Mouse (Mus musculus) CH12.LX (cell line): ENCODE measurements around the gene Wdr37. TPM values are rescaled to one million over a fixed set of nuclear protein-coding genes. Genes with fewer than 3 reads are reported as not detected.

Experiments
- DNase-seq: peaks from one replicate; pipeline ENCODE4 v3.0.0-alpha.2; 2013; ENCODE audit errors: extremely low read depth
- H3K27ac ChIP-seq: 2 replicates; pipeline ENCODE4 v1.5.1; 2012; ENCODE audit warnings: low read depth, mild to moderate bottlenecking, control low read depth, moderate library complexity; ENCODE audit not compliant: insufficient read depth
- H3K27me3 ChIP-seq: replicated peaks from 2 replicates; pipeline ENCODE3; 2012; ENCODE audit warnings: inconsistent platforms
- H3K36me3 ChIP-seq, 2 experiments: replicated peaks in 1 of 2; 2 replicates each; pipeline versions ENCODE3 to v1.6.1; 2012; ENCODE audit warnings: inconsistent platforms in 1 of 2, low read length in 1 of 2, mild to moderate bottlenecking in 1 of 2, mixed read lengths in 1 of 2, moderate library complexity in 1 of 2; ENCODE audit not compliant: control insufficient read depth in 1 of 2, insufficient read depth in 1 of 2
- H3K4me1 ChIP-seq, 2 experiments: 2 replicates each; pipeline ENCODE4 v1.6.1; 2012; ENCODE audit warnings: inconsistent platforms in 1 of 2, moderate library complexity in 1 of 2; ENCODE audit not compliant: insufficient read depth in 2 of 2, control insufficient read depth in 1 of 2
- H3K4me2 ChIP-seq: 2 replicates; pipeline ENCODE4 v1.6.1; 2012; ENCODE audit warnings: low read depth, mild to moderate bottlenecking, control low read depth; ENCODE audit not compliant: poor library complexity, insufficient read depth, severe bottlenecking
- H3K4me3 ChIP-seq, 3 experiments: fragments of 150-350 bp in 1 of 3; sonication (generic) in 1 of 3; replicated peaks in 1 of 3; 2 replicates each; pipeline versions ENCODE3 to v1.5.1; 2011 to 2012; ENCODE audit warnings: low read depth in 2 of 3, low read length in 2 of 3, mild to moderate bottlenecking in 2 of 3, moderate library complexity in 2 of 3, control low read depth in 1 of 3, improper control_type of control experiment in 1 of 3, inconsistent platforms in 1 of 3, mixed read lengths in 1 of 3; ENCODE audit not compliant: poor library complexity in 1 of 3
- H3K79me2 ChIP-seq: replicated peaks from 2 replicates; pipeline ENCODE4 v1.6.1; 2012; ENCODE audit warnings: mild to moderate bottlenecking, moderate library complexity; ENCODE audit not compliant: control insufficient read depth, poor library complexity, insufficient read depth, severe bottlenecking; ENCODE audit errors: extremely low read depth
- H3K9ac ChIP-seq: 2 replicates; pipeline ENCODE4 v1.6.1; 2012; ENCODE audit warnings: low read depth, mild to moderate bottlenecking, control low read depth, moderate library complexity; ENCODE audit not compliant: insufficient read depth
- H3K9me3 ChIP-seq: replicated peaks from 2 replicates; pipeline ENCODE3; 2012; ENCODE audit warnings: low read length, inconsistent platforms, mixed read lengths
- BHLHE40 ChIP-seq: IDR thresholded peaks from 2 replicates; pipeline ENCODE4 v1.6.1; 2011; ENCODE audit warnings: mild to moderate bottlenecking, low read depth, low read length, improper control_type of control experiment
- CHD1 ChIP-seq: IDR thresholded peaks from 2 replicates; pipeline ENCODE4 v1.6.1; 2012; ENCODE audit warnings: low read depth, low read length, improper control_type of control experiment, inconsistent platforms
- CTCF ChIP-seq, 2 experiments: IDR thresholded peaks in 1 of 2; conservative IDR thresholded peaks in 1 of 2; 2 replicates each; pipeline ENCODE4 v1.5.1; 2011 to 2012; ENCODE audit warnings: low read depth in 2 of 2, low read length in 2 of 2, improper control_type of control experiment in 1 of 2, inconsistent platforms in 1 of 2, mild to moderate bottlenecking in 1 of 2, moderate library complexity in 1 of 2
- ELF1 ChIP-seq: IDR thresholded peaks from 2 replicates; pipeline ENCODE4 v1.6.1; 2014; ENCODE audit warnings: low read depth, mild to moderate bottlenecking, inconsistent platforms, low read length, improper control_type of control experiment
- IRF4 ChIP-seq: IDR thresholded peaks from 2 replicates; pipeline ENCODE4 v1.6.1; 2014; ENCODE audit warnings: low read depth, mild to moderate bottlenecking, inconsistent platforms, low read length, improper control_type of control experiment
- JUN ChIP-seq: IDR thresholded peaks from 2 replicates; pipeline ENCODE4 v1.6.1; 2011; ENCODE audit warnings: low read depth, mild to moderate bottlenecking, low read length, improper control_type of control experiment, moderate library complexity; ENCODE audit not compliant: insufficient read depth
- JUND ChIP-seq: conservative IDR thresholded peaks from 2 replicates; pipeline ENCODE4 v1.6.1; 2011; ENCODE audit warnings: low read depth, low read length, improper control_type of control experiment
- KAT2A ChIP-seq: IDR thresholded peaks from 2 replicates; pipeline ENCODE4 v1.6.1; 2012; ENCODE audit warnings: low read length, improper control_type of control experiment, inconsistent platforms; ENCODE audit not compliant: insufficient replicate concordance
- MAFK ChIP-seq: IDR thresholded peaks from 2 replicates; pipeline ENCODE4 v1.6.1; 2011; ENCODE audit warnings: low read length, improper control_type of control experiment; ENCODE audit not compliant: insufficient replicate concordance
- MAX ChIP-seq: IDR thresholded peaks from 2 replicates; pipeline ENCODE4 v1.6.1; 2011; ENCODE audit warnings: low read length, improper control_type of control experiment
- MAZ ChIP-seq: IDR thresholded peaks from 2 replicates; pipeline ENCODE4 v1.6.1; 2012; ENCODE audit warnings: low read depth, mild to moderate bottlenecking, inconsistent platforms, low read length, improper control_type of control experiment, moderate library complexity
- MYC ChIP-seq: IDR thresholded peaks from 2 replicates; pipeline ENCODE4 v1.6.1; 2011; ENCODE audit warnings: low read depth, mild to moderate bottlenecking, improper control_type of control experiment, low read length
- PAX5 ChIP-seq: IDR thresholded peaks from 2 replicates; pipeline ENCODE4 v1.6.1; 2012; ENCODE audit warnings: low read length, inconsistent platforms, mixed read lengths
- POLR2A ChIP-seq: IDR thresholded peaks from 2 replicates; pipeline ENCODE4 v1.6.1; 2011; ENCODE audit warnings: low read depth, mild to moderate bottlenecking, improper control_type of control experiment, low read length
- SIN3A ChIP-seq: IDR thresholded peaks from 2 replicates; pipeline ENCODE4 v1.6.1; 2012; ENCODE audit warnings: low read length, improper control_type of control experiment, inconsistent platforms
- TBP ChIP-seq: conservative IDR thresholded peaks from 2 replicates; pipeline ENCODE4 v1.6.1; 2011; ENCODE audit warnings: low read depth, low read length, improper control_type of control experiment
- UBTF ChIP-seq: IDR thresholded peaks from 2 replicates; pipeline ENCODE4 v1.6.1; 2012; ENCODE audit warnings: low read depth, mild to moderate bottlenecking, inconsistent platforms, low read length, improper control_type of control experiment, moderate library complexity
- USF1 ChIP-seq: IDR thresholded peaks from 2 replicates; pipeline ENCODE4 v1.6.1; 2014; ENCODE audit warnings: low read depth, mild to moderate bottlenecking, inconsistent platforms, low read length, improper control_type of control experiment
- USF2 ChIP-seq: conservative IDR thresholded peaks from 2 replicates; pipeline ENCODE4 v1.6.1; 2011; ENCODE audit warnings: low read depth, low read length, improper control_type of control experiment
- ZC3H11A ChIP-seq: IDR thresholded peaks from 2 replicates; pipeline ENCODE4 v1.6.1; 2012; ENCODE audit warnings: low read depth, mild to moderate bottlenecking, inconsistent platforms, low read length, improper control_type of control experiment
- ZKSCAN1 ChIP-seq: IDR thresholded peaks from 2 replicates; pipeline ENCODE4 v1.6.1; 2012; ENCODE audit warnings: low read depth, inconsistent platforms, low read length, improper control_type of control experiment, borderline replicate concordance
- ZMIZ1 ChIP-seq: IDR thresholded peaks from 2 replicates; pipeline ENCODE4 v1.6.1; 2012; ENCODE audit warnings: low read depth, mild to moderate bottlenecking, inconsistent platforms, low read length, improper control_type of control experiment
- dilution Hi-C: fragments of 300-500 bp; cut with MboI; formaldehyde crosslinking; loops from 2 replicates; pipeline ENCODE4 v1.14.3; 2020; ENCODE audit warnings: low sequenced_read_pairs; ENCODE audit not compliant: extremely low pct_unique_long_range_greater_than_20kb, extremely low pct_ligation_motif_present
- in situ Hi-C: fragments of 300-500 bp; cut with MboI; formaldehyde crosslinking; loops from 3 replicates; pipeline ENCODE4 v1.14.3; 2019; ENCODE audit warnings: low sequenced_read_pairs, low pct_ligation_motif_present, low pct_unique_long_range_greater_than_20kb, mixed read lengths
- polyA plus RNA-seq: library from polyadenylated mRNA; unstranded; fragments of >175 nt; gene quantifications from 2 replicates; pipeline ENCODE4 v1.2.1, GENCODE M21; 2012; ENCODE audit warnings: low read depth; ENCODE audit not compliant: insufficient read length
- total RNA-seq, 2 experiments: library from RNA; depleted of rRNA; stranded (reverse); fragments of 300-350 nt in 1 of 2; fragments of >200 nt in 1 of 2; gene quantifications; 2 replicates each; pipeline ENCODE4 v1.2.3; 2012 to 2014

Gene Wdr37
- total and polyA plus RNA-seq, 3 experiments = 11.8 to 24.2 (median 13.4) TPM

DNA sequence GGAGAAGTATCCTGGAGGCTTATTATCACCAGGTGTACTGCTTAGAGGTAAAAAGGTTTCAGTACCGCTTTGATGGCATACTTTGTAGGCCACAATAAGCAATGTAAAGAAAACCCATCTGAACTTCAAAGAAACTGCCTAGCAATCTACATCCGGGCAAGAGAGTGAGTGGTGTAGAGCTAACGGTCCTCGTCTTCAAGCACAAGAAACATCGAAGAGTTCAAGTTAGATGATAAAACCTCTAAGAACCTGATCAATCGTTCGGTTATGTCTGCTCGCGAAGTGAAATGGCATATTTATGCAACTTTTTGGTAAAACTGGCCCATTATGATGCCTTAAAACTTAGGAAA, 1.6 kb downstream of the Wdr37 start:
- peak overlapping the region; percentile 58 for H3K9ac ChIP-seq
- no peaks in the 10 kb centered on the region for H3K9me3 ChIP-seq
- H3K27me3 ChIP-seq = no peaks in the 10 kb centered on the region
- in situ Hi-C loops = no loop called here
- H3K4me3 ChIP-seq = peak overlapping the region; percentile 88 to 99 (median 89)
- no peak for DNase-seq
- H3K79me2 ChIP-seq = peaks cover 47% of the 10 kb centered on the region
- dilution Hi-C loops = no loop called here
- peak overlapping the region; percentile 95 for H3K4me2 ChIP-seq
- H3K36me3 ChIP-seq = peaks cover 8 to 22% of the 10 kb centered on the region in 2 experiments
- peaks cover 2 to 44% of the 10 kb centered on the region in 2 experiments; a peak in 2 of 4 replicates for H3K4me1 ChIP-seq
- TF ChIP-seq MAX (peak; percentile 10; the same call in 1 of the 2 replicates), IRF4 (no peak), CHD1 (peak; percentile 66; the same call in 1 of the 2 replicates), SIN3A (peak; percentile 41; the same call in 1 of the 2 replicates), ZC3H11A (no peak), ELF1 (peak; percentile 5; the same call in 1 of the 2 replicates)
- peak overlapping the region; percentile 88 for H3K27ac ChIP-seq

DNA sequence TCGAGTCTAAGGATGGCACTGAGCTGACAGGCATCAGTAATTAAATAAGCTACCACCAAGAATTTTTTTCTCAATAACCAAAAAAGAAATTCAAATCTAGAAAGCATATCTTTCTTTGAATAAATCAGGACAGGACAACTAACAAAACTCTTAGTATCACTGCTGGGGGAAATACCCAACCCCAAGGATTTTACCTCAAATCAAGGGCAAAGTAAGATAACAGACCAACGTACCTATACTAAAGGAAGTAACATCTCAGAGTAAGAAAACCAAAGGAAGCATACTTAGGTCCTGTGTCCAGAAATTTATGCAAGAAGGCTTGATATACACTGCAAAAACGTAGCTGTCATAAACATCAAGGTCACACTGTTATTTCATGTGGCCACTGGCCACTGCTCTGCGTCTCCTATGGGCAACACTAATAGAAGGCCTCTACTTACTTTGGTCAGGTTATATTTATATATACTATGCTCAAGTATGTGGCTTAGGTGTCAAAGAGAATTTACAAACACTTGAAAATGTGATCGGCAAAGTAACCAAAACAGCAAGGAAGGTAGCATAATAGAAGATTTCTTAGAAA, 2.0 kb downstream of the Wdr37 start:
- TF ChIP-seq PAX5 = no peak
- TF ChIP-seq TBP = no peak
- 0 out of 2 replicates have a peak, but pooled peaks have one; percentile 40 for TF ChIP-seq ZMIZ1
- TF ChIP-seq KAT2A = no peak
- TF ChIP-seq USF2 = no peak
- 0 out of 2 replicates have a peak, but pooled peaks have one; percentile 32 for TF ChIP-seq CHD1
- TF ChIP-seq MAX = no peak
- TF ChIP-seq MAZ = 0 out of 2 replicates have a peak, but pooled peaks have one; percentile 6
- Histone ChIP-seq H3K9me3 (no peaks in the 10 kb centered on the region), H3K4me3 (peak overlapping the region; percentile 88 to 99 (median 89)), H3K9ac (peak overlapping the region; percentile 58), H3K4me2 (peak overlapping the region; percentile 95), H3K36me3 (peaks cover 12 to 27% of the 10 kb centered on the region in 2 experiments), H3K79me2 (peaks cover 51% of the 10 kb centered on the region), H3K27me3 (no peaks in the 10 kb centered on the region), H3K27ac (peak overlapping the region; percentile 88; the same call in 1 of the 2 replicates), H3K4me1 (peaks cover 2 to 49% of the 10 kb centered on the region in 2 experiments; a peak in 2 of 4 replicates)
- DNase-seq = no peak
- dilution Hi-C loops (no loop called here), in situ Hi-C loops (no loop called here)

- no peak overlapping the region for H3K9ac ChIP-seq
- peaks cover 14 to 42% of the 10 kb centered on the region in 2 experiments for H3K36me3 ChIP-seq
- H3K27ac ChIP-seq = no peak overlapping the region
Observed at GRCm38 (mm10) chr13:8866612-8867011, 5.1 kb downstream of the Wdr37 start.

More at GRCm38 (mm10) chr13:8866612-8867011, 5.1 kb downstream of the Wdr37 start:
- Histone ChIP-seq H3K4me1 (peaks cover 2 to 42% of the 10 kb centered on the region in 2 experiments; a peak in 2 of 4 replicates), H3K9me3 (no peaks in the 10 kb centered on the region), H3K4me2 (no peak overlapping the region), H3K4me3 (no peak overlapping the region), H3K79me2 (peaks cover 66% of the 10 kb centered on the region), H3K27me3 (no peaks in the 10 kb centered on the region)
- dilution Hi-C loops = no loop called here
- in situ Hi-C loops = no loop called here
- TF ChIP-seq JUN (no peak), MYC (no peak), USF1 (no peak), JUND (no peak), UBTF (no peak), ZKSCAN1 (no peak), BHLHE40 (no peak), ZC3H11A (no peak), MAFK (no peak), CTCF (conservative IDR thresholded peaks at IDR 0.05 in 1 of 2, IDR thresholded peaks at IDR 0.05 in 1 of 2; ENCODE audit: low read depth in 2 of 2, low read length in 2 of 2) (no peak), POLR2A (no peak), MAX (no peak)
- DNase-seq = no peak
